Mouse (Mus musculus) midbrain, embryonic 14.5 days (tissue): ENCODE measurements at regions not wholly inside any gene's neighbourhood (a gene's known extent, or its start where the extent isn't known, plus 50 kb on each side); places are given as distances from the start of the nearest gene placed in this dataset.

Source experiments
- ATAC-seq: fragments of 200-750 bp; cut with Nextera tagmentation; 2 replicates; pipeline ENCODE4 v1.8.0; 2017; ENCODE audit warnings: moderate number of reproducible peaks, moderate library complexity; ENCODE audit not compliant: low FRiP score, low TSS enrichment
- DNase-seq: peaks from one replicate; pipeline ENCODE4 v3.0.0-alpha.2; 2015
- H3K27ac ChIP-seq: fragments of 300-500 bp; sonication (generic); replicated peaks from 2 replicates; pipeline ENCODE4 v1.5.1; 2014; ENCODE audit warnings: mild to moderate bottlenecking, low read depth, low read length, moderate library complexity
- H3K27me3 ChIP-seq: fragments of 300-500 bp; sonication (generic); 2 replicates; pipeline ENCODE4 v1.6.1; 2014; ENCODE audit warnings: low read length, control low read depth, mixed read lengths; ENCODE audit not compliant: control insufficient read depth, insufficient read depth
- H3K36me3 ChIP-seq: fragments of 300-500 bp; sonication (generic); 2 replicates; pipeline ENCODE4 v1.6.1; 2014; ENCODE audit warnings: low read length, control low read depth; ENCODE audit not compliant: control insufficient read depth, insufficient read depth
- H3K4me1 ChIP-seq: fragments of 300-500 bp; sonication (generic); 2 replicates; pipeline ENCODE4 v1.6.1; 2014; ENCODE audit warnings: mild to moderate bottlenecking, antibody characterized with exemption, low read length, control low read depth; ENCODE audit not compliant: control insufficient read depth, insufficient read depth
- H3K4me2 ChIP-seq: fragments of 300-500 bp; sonication (generic); 2 replicates; pipeline ENCODE4 v1.6.1; 2014; ENCODE audit warnings: mild to moderate bottlenecking, low read length, moderate library complexity
- H3K4me3 ChIP-seq: fragments of 300-500 bp; sonication (generic); replicated peaks from 2 replicates; pipeline ENCODE4 v1.5.1; 2014; ENCODE audit warnings: low read depth, low read length
- H3K9ac ChIP-seq: fragments of 300-500 bp; sonication (generic); replicated peaks from 2 replicates; pipeline ENCODE4 v1.6.1; 2014; ENCODE audit warnings: mild to moderate bottlenecking, low read length, moderate library complexity
- H3K9me3 ChIP-seq: fragments of 300-500 bp; sonication (generic); 2 replicates; pipeline ENCODE4 v1.6.1; 2016; ENCODE audit warnings: low read length, control low read depth, mixed read lengths; ENCODE audit not compliant: control insufficient read depth
- WGBS: fragments of 180-500 bp; shearing (Covaris S2); extraction: QIAGEN DNeasy Blood & Tissue Kit; methylation state at CpG from one replicate; pipeline ENCODE4 v1.1.7; 2014; 5-methylcytosine and 5-hydroxymethylcytosine counted together

DNA sequence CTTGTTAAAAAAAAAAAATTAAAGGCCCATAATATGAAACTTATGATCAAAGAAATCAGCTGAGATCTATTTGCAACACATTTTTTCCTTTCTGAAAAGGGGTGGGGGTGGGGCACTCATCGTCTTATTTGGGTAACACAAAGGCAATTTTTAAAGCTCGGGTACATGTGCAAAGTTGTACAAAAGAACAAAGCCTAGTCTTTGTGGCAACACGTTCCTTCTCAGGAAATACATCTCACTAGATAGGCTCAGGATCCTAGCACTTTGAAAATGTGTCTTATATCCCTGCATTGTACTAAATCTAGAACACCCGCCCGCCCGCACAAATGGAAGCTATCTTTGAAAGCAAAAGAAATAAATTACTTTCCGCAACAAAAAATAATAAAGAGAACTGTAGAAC, 158.2 kb downstream of the Sox4 start:
- Histone ChIP-seq H3K9me3 (no peaks in the 10 kb centered on the region), H3K4me1 (peaks cover 58% of the 10 kb centered on the region), H3K27me3 (no peaks in the 10 kb centered on the region), H3K27ac (peak overlapping the region; percentile 63; the same call in 1 of the 2 replicates), H3K4me3 (no peak overlapping the region), H3K9ac (no peak overlapping the region), H3K36me3 (no peaks in the 10 kb centered on the region), H3K4me2 (no peak overlapping the region)
- 33% methylated on average over 7 of the region's 7 CpGs for WGBS
- ATAC-seq (no peak), DNase-seq (peak; percentile 53)

DNA sequence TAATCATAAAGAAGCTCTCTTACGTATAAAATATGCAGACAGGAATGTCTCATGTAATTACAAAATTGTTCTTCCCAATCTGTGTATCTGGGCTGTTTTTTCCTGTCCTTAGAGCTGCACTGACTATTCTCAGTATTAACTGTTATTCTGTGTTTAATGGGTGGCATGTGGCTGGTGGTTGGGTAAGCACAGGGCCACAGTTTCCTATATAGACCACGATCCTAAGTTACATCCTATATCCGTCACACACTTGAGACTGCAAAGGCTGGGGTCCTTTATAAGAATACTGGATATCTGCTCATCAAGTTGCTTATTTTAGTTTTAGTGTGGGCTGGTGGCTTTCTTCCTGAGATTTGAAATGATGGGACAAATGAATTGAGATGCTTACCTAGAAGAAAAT, 159.0 kb downstream of the Sox4 start:
- Histone ChIP-seq H3K4me3 (no peak overlapping the region), H3K27me3 (no peaks in the 10 kb centered on the region), H3K9me3 (no peaks in the 10 kb centered on the region), H3K27ac (peak overlapping the region; percentile 26), H3K36me3 (no peaks in the 10 kb centered on the region), H3K4me2 (no peak overlapping the region), H3K9ac (no peak overlapping the region), H3K4me1 (peaks cover 58% of the 10 kb centered on the region)
- ATAC-seq (no peak), DNase-seq (no peak)
- 73% methylated on average over 3 of the region's 3 CpGs for WGBS

GRCm38 (mm10) chr13:28793166-28793935, 160.2 kb downstream of the Sox4 start:
- WGBS, result 16% methylated on average over 5 of the region's 5 CpGs
- Histone ChIP-seq H3K4me3 (no peak overlapping the region), H3K36me3 (no peaks in the 10 kb centered on the region), H3K4me2 (0 out of 2 replicates have a peak overlapping the region, but pooled peaks have one; percentile 1), H3K27me3 (no peaks in the 10 kb centered on the region), H3K27ac (peak overlapping the region; percentile 58), H3K4me1 (peaks cover 55% of the 10 kb centered on the region), H3K9me3 (no peaks in the 10 kb centered on the region), H3K9ac (no peak overlapping the region; the same call in 1 of the 2 replicates)
- DNase-seq (peak; percentile 50), ATAC-seq (no peak; the same call in 1 of the 2 replicates)

DNA sequence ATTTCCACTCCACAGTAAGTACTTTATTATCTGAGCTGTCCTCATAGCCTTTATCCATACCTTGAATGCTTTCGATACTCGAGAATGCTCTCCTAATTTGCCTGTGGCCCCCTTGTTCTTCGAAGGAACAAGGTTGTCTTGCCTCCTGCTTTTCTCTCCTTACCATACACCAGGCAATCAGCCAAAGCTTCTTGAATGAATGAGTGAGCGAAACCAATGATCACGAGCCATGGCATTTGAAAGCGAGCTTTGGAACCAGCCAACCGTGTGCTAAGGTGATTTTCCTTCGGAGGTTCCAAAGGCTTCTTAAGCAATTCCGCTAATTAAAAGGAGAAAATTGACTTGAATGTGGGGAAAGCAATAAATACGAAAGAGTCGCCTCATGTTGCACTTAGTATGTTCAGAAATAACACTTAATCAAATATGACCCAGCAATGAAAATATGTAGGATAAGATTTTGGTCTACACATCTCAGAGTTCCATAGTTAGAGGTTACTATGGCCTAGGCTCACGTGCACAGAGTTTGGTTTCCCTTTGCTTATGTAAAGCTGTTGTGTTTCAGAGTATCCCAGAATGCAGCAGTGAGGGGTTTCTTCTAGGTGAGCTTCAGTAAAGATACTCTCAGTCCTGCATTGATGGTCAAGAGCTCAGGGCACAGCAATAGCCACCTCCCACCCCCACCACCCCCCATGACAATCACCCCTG, 160.9 kb downstream of the Sox4 start:
- 0 out of 2 replicates have a peak overlapping the region, but pooled peaks have one; percentile 46 for H3K27ac ChIP-seq
- WGBS, result 42% methylated on average over 12 of the region's 12 CpGs
- H3K4me1 ChIP-seq, result peaks cover 51% of the 10 kb centered on the region
- H3K27me3 ChIP-seq, result no peaks in the 10 kb centered on the region
- H3K36me3 ChIP-seq, result no peaks in the 10 kb centered on the region
- no peak overlapping the region for H3K4me3 ChIP-seq
- ATAC-seq (no peak), DNase-seq (peak; percentile 61)
- H3K9ac ChIP-seq, result no peak overlapping the region
- no peaks in the 10 kb centered on the region for H3K9me3 ChIP-seq
- H3K4me2 ChIP-seq, result no peak overlapping the region

GRCm38 (mm10) chr13:28790381-28790780, 163.1 kb downstream of the Sox4 start:
- Histone ChIP-seq H3K9ac (no peak overlapping the region), H3K4me3 (no peak overlapping the region), H3K4me2 (no peak overlapping the region), H3K9me3 (no peaks in the 10 kb centered on the region), H3K27ac (no peak overlapping the region), H3K27me3 (no peaks in the 10 kb centered on the region), H3K36me3 (no peaks in the 10 kb centered on the region), H3K4me1 (peaks cover 54% of the 10 kb centered on the region)
- 36% methylated on average over 4 of the region's 4 CpGs for WGBS
- ATAC-seq (no peak), DNase-seq (no peak)

DNA sequence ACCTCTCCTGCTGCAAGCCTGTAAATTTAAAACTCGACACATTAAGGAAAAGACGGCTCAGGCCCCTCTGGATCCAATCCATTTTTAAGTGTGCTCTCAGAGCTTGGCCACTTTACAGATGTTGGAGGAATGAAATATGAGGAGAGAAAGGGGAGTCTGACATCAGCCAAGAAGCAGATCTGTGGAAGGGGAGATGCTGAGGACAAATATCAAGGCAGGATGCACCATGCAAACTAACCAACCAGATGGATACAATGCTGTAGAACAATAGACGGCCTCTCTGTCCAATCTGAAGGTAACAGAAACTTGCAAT, 166.2 kb downstream of the Sox4 start:
- H3K27ac ChIP-seq, result peak overlapping the region; percentile 69
- DNase-seq, result no peak
- peak overlapping the region; percentile 6; the same call in 1 of the 2 replicates for H3K4me2 ChIP-seq
- no peak overlapping the region for H3K9ac ChIP-seq
- 12% methylated on average over 3 of the region's 3 CpGs for WGBS
- no peaks in the 10 kb centered on the region for H3K27me3 ChIP-seq
- H3K4me3 ChIP-seq, result no peak overlapping the region
- no peak for ATAC-seq
- H3K36me3 ChIP-seq, result no peaks in the 10 kb centered on the region
- H3K4me1 ChIP-seq, result peaks cover 41% of the 10 kb centered on the region
- no peaks in the 10 kb centered on the region for H3K9me3 ChIP-seq

DNA sequence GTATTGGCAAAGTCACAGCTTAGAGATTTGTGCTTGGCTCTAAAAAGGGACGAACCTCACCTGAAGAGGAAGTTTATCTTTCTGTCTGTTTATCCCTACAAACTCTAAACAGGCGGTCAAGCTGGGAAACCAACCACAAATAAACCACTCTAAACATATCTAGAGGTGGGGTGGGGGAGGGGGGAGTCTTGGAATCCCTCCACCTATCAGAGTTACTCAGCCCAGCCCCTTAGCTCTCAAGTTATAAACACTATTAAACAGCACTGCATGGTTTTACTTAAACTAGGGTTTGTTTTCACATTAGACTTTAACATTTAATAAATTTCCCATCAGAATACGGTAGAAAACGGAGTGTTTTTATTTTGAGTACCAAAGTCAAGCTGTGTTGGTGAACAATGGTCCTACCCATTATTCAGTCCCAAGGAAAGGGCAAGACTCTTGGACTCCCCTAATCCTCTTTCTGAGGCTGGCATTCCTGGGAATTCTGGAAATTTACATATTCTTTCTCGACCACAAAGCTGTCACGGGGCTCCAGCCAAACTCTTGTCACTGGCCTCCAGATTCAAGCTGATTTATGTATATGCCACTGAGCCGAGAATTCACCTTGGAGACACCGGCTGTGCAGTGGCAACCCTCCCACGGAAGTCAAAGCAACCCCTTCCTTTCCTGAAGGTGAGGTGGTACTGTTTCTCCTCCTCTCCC, 166.7 kb downstream of the Sox4 start:
- 14% methylated on average over 9 of the region's 9 CpGs for whole genome bisulfite sequencing
- DNase-seq (peak; percentile 67), ATAC-seq (0 out of 2 replicates have a peak, but pooled peaks have one; percentile 12)
- H3K36me3 ChIP-seq, result no peaks in the 10 kb centered on the region
- peaks cover 43% of the 10 kb centered on the region for H3K4me1 ChIP-seq
- H3K27me3 ChIP-seq, result no peaks in the 10 kb centered on the region
- H3K4me3 ChIP-seq, result no peak overlapping the region
- H3K27ac ChIP-seq, result peak overlapping the region; percentile 69
- no peaks in the 10 kb centered on the region for H3K9me3 ChIP-seq
- peak overlapping the region; percentile 6; the same call in 1 of the 2 replicates for H3K4me2 ChIP-seq
- H3K9ac ChIP-seq, result no peak overlapping the region

- no peaks in the 10 kb centered on the region for H3K36me3 ChIP-seq
- peak overlapping the region; percentile 85 for H3K27ac ChIP-seq
- H3K4me1 ChIP-seq, result peaks cover 54% of the 10 kb centered on the region
- H3K9ac ChIP-seq, result no peak overlapping the region
- WGBS, result 3% methylated on average over 10 of the region's 10 CpGs
- no peaks in the 10 kb centered on the region for H3K9me3 ChIP-seq
- no peak overlapping the region for H3K4me3 ChIP-seq
- peak; percentile 53; the same call in 1 of the 2 replicates for ATAC-seq
- DNase-seq, result peak; percentile 77
- no peaks in the 10 kb centered on the region for H3K27me3 ChIP-seq
- peak overlapping the region; percentile 18 for H3K4me2 ChIP-seq
These were observed 170.8 kb downstream of the Sox4 start for GRCm38 (mm10) chr13:28782497-28783246.
